Mouse (Mus musculus) embryonic facial prominence, embryonic 14.5 days (tissue): Measurements from ENCODE around the gene Twistnb. TPM values are rescaled to one million over a fixed set of nuclear protein-coding genes. Genes with fewer than 3 reads are reported as not detected.

Source experiments
- ATAC-seq: fragments of 200-750 bp; cut with Nextera tagmentation; 2 replicates; pipeline ENCODE4 v1.8.0; 2017; ENCODE audit warnings: low read depth, moderate number of reproducible peaks, moderate TSS enrichment
- DNase-seq: peaks from one replicate; pipeline ENCODE4 v3.0.0-alpha.2; 2015; ENCODE audit warnings: low spot score
- H3K27ac ChIP-seq: fragments of 300-500 bp; sonication (generic); replicated peaks from 2 replicates; pipeline ENCODE4 v1.5.1; 2014; ENCODE audit warnings: low read depth, mild to moderate bottlenecking, low read length, moderate library complexity
- H3K27me3 ChIP-seq: fragments of 300-500 bp; sonication (generic); replicated peaks from 2 replicates; pipeline ENCODE4 v1.6.1; 2014; ENCODE audit warnings: low read length; ENCODE audit not compliant: control insufficient read depth, insufficient read depth
- H3K36me3 ChIP-seq: fragments of 300-500 bp; sonication (generic); 2 replicates; pipeline ENCODE4 v1.6.1; 2014; ENCODE audit warnings: low read length, mixed read lengths; ENCODE audit not compliant: control insufficient read depth, insufficient read depth
- H3K4me1 ChIP-seq: fragments of 300-500 bp; sonication (generic); 2 replicates; pipeline ENCODE4 v1.6.1; 2014; ENCODE audit warnings: antibody characterized with exemption, low read length; ENCODE audit not compliant: control insufficient read depth, insufficient read depth
- H3K4me2 ChIP-seq: fragments of 300-500 bp; sonication (generic); 2 replicates; pipeline ENCODE4 v1.6.1; 2014; ENCODE audit warnings: low read depth, mild to moderate bottlenecking, low read length, moderate library complexity, mixed read lengths
- H3K4me3 ChIP-seq: fragments of 300-500 bp; sonication (generic); 2 replicates; pipeline ENCODE4 v1.5.1; 2014; ENCODE audit warnings: low read depth, mild to moderate bottlenecking, low read length
- H3K9ac ChIP-seq: fragments of 300-500 bp; sonication (generic); 2 replicates; pipeline ENCODE4 v1.6.1; 2014; ENCODE audit warnings: low read depth, mild to moderate bottlenecking, low read length, moderate library complexity, mixed read lengths
- H3K9me3 ChIP-seq: fragments of 300-500 bp; sonication (generic); 2 replicates; pipeline ENCODE4 v1.6.1; 2016; ENCODE audit warnings: low read length; ENCODE audit not compliant: control insufficient read depth
- WGBS: fragments of 180-500 bp; shearing (Covaris S2); extraction: QIAGEN DNeasy Blood & Tissue Kit; methylation state at CpG from one replicate; pipeline ENCODE4 v1.1.7; 2014; 5-methylcytosine and 5-hydroxymethylcytosine counted together
- polyA plus RNA-seq: library from polyadenylated mRNA; unstranded; fragments of >200 nt; fragmentation: Nextera tagmentation; extraction: Ambion mirVana; gene quantifications from 2 replicates; pipeline ENCODE4 v1.2.1, GENCODE M21; 2014

Twistnb gene
- polyA plus RNA-seq, 1 experiment from 2014 or later: 46.3 TPM

DNA sequence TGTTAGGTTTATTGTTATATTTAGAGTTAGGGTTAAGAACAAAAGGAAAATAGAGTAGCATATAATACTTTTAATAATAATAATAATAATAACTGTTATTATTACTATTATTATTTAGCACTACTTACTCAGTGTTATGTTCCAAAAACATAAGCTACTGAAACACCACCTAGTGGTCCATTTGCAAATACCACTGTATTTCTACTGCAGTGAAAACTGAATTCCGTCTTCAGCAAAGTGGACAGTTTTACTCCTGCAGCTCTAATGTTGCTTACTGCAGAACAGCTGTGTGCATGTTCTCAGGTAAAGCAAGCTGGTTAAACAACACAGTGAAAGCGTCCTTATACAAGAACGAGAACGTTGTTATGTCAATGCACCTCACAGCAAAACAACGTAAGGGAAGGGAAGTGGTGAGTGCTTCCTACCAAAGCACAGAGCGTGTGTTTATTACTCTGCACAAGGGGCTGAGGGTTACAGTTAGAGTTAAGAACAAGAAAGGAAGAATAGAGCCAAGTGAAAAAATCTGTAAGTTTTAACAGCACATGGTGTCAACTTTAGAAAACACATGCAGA lies 17.8 kb upstream of the Twistnb start:
- 49% methylated on average over 6 of the region's 6 CpGs for WGBS
- H3K9me3 ChIP-seq: no peaks in the 10 kb centered on the region

DNA sequence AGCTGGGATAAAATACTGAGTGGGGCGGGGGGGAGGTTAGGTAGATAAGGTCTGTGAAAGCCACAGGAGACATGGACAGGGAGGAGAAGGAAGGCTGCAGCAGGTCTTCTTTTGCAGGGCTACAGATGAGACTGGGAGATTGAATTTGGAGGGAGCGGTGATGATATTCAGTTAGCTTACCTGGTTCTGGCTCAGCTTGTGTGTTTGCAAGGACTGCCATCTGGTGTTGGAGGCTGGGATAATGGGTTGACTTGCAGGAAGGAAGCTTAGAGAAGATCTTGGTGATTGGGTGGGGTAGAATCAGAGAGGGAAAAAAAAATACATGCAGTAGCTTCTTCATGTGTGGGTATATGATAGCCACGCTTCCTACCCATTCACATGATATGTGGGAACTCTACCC lies 5.1 kb upstream of the Twistnb start:
- DNase-seq: peak; percentile 47
- no peak overlapping the region for H3K27ac ChIP-seq
- 31% methylated on average over 3 of the region's 3 CpGs for WGBS
- no peaks in the 10 kb centered on the region for H3K4me1 ChIP-seq
- no peak overlapping the region for H3K9ac ChIP-seq
- no peaks in the 10 kb centered on the region for H3K9me3 ChIP-seq
- no peak for ATAC-seq
- no peak overlapping the region for H3K4me3 ChIP-seq
- H3K4me2 ChIP-seq: no peak overlapping the region
- H3K27me3 ChIP-seq: 0 out of 2 replicates have a peak, but pooled peaks cover 4% of the 10 kb centered on the region
- no peaks in the 10 kb centered on the region for H3K36me3 ChIP-seq

More for the DNA sequence above, 17.8 kb upstream of the Twistnb start:
- no peak for DNase-seq
- no peak for ATAC-seq
- no peaks in the 10 kb centered on the region for H3K36me3 ChIP-seq
- no peak overlapping the region for H3K4me3 ChIP-seq
- H3K4me1 ChIP-seq: no peaks in the 10 kb centered on the region
- H3K27me3 ChIP-seq: no peaks in the 10 kb centered on the region; the same call in none of the 2 replicates
- no peak overlapping the region for H3K4me2 ChIP-seq
- H3K27ac ChIP-seq: no peak overlapping the region
- H3K9ac ChIP-seq: no peak overlapping the region

DNA sequence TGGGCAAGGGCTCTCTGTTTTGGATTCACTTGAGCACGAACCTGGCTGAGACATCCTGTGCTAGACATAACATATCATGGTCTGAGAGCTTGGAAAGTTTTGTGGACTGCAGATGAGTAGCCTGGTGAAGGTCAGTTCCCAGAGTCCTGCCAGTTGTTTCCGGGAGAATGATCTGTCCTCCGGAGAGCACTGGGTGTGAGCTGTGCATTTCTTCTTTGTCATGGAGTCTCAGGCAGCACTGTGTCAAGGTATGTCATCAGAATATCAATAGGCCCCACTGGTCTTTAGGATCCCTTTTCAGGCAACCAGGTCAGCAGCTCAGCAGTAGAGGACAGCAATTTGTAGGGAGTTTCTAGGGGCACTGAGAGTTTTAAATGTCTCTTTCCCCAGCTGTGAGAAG lies 2.1 kb upstream of the Twistnb start:
- no peak overlapping the region for H3K27ac ChIP-seq
- no peak overlapping the region for H3K4me2 ChIP-seq
- 0 out of 2 replicates have a peak, but pooled peaks cover 4% of the 10 kb centered on the region for H3K27me3 ChIP-seq
- H3K4me1 ChIP-seq: peaks cover 5% of the 10 kb centered on the region
- ATAC-seq: no peak
- no peak overlapping the region for H3K9ac ChIP-seq
- 34% methylated on average over 3 of the region's 3 CpGs for WGBS
- H3K9me3 ChIP-seq: no peaks in the 10 kb centered on the region
- H3K36me3 ChIP-seq: no peaks in the 10 kb centered on the region
- H3K4me3 ChIP-seq: no peak overlapping the region
- no peak for DNase-seq

DNA sequence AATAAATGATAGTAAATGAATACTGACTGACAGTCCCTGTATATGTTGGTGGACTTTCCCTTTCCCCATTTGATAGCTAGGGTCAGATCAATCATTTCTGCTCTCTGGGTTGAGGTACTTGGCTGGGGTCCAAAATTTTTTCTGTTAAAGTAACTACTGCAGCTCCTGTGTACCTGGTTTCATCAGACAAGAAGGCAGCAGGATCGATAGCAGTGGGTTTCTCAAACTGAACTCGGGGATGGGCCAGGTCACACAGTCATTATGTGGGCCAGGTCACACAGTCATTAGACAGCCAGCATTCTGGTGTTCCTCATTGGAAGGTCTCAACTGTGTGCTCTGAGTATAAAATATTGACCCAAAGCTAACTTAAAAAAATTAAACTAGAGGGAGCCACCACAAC lies 1.7 kb upstream of the Twistnb start:
- no peaks in the 10 kb centered on the region for H3K36me3 ChIP-seq
- H3K4me1 ChIP-seq: peaks cover 5% of the 10 kb centered on the region
- no peaks in the 10 kb centered on the region for H3K9me3 ChIP-seq
- WGBS: 67% methylated on average over 2 of the region's 2 CpGs
- H3K27me3 ChIP-seq: 0 out of 2 replicates have a peak, but pooled peaks cover 4% of the 10 kb centered on the region
- no peak overlapping the region for H3K4me3 ChIP-seq
- DNase-seq: no peak
- no peak overlapping the region for H3K27ac ChIP-seq
- H3K9ac ChIP-seq: no peak overlapping the region
- ATAC-seq: no peak
- no peak overlapping the region for H3K4me2 ChIP-seq

DNA sequence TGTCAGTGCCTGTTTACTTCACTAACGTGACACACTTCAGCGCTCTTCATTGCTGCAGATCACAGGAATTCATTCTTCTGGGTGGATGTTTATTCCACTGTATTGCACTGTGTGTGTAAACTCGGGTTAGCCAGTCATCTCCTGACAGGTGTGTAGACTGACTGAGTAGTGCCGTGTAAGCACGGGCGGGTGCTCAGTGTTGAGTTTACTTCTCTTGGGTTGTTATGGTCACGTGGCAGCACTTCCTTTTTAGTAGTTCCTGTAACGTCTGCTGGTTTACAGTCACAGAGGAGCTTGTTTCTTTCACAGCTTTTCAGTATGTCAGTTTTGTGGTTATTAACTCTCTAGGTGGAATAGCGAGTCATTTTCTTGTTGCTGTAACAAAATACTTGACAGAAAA lies 4.4 kb downstream of the Twistnb start:
- Histone ChIP-seq H3K4me3 (no peak overlapping the region), H3K4me2 (no peak overlapping the region), H3K36me3 (peaks cover 16% of the 10 kb centered on the region; the same call in 1 of the 2 replicates), H3K9me3 (no peaks in the 10 kb centered on the region), H3K4me1 (peaks cover 5% of the 10 kb centered on the region), H3K27me3 (no peaks in the 10 kb centered on the region), H3K9ac (no peak overlapping the region), H3K27ac (no peak overlapping the region)
- WGBS: 86% methylated on average over 9 of the region's 9 CpGs
- DNase-seq: no peak
- ATAC-seq: no peak

DNA sequence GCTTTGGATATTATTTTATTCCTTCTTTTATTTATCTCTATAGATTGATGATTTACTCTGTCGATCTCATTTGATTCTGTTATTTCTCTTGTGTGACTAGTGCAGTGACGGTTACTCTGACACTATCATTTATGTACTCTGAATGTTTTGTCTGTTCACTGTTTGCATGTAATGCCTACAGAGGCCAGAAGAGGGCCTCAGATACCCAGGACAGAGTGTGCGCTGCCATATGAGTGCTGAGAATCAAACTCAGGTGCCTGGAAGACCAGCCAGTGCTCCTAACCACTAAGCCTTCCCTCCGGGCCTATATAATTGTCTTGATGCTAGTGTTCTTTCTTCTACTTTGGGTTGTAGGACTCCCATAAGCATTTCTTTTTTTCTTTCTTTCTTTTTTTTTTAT lies 5.3 kb downstream of the Twistnb start:
- 98% methylated on average over 4 of the region's 4 CpGs for WGBS
- Histone ChIP-seq H3K36me3 (peaks cover 22% of the 10 kb centered on the region; the same call in 1 of the 2 replicates), H3K4me1 (peaks cover 5% of the 10 kb centered on the region), H3K27me3 (no peaks in the 10 kb centered on the region), H3K27ac (no peak overlapping the region), H3K4me3 (no peak overlapping the region), H3K4me2 (no peak overlapping the region), H3K9ac (no peak overlapping the region), H3K9me3 (no peaks in the 10 kb centered on the region)
- no peak for ATAC-seq
- DNase-seq: no peak

DNA sequence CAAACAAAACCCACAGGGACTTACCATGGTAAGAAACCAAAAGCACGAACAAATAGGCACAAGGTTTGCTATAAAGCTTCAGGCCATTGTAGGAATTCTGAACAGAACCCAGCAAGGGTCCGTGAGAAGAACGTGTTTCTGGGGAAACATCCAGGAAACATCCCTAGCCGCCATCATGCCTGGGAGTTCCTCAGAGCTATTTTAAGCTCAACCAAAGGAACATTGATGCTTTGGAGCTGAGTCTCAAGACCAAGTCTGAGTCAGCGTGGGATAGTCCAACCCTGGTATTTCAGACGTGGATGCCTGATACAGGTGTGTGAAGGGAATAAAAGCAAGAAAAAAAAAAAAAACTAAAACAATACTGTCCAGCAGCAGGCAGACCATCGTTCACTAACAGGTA lies 26.0 kb downstream of the Twistnb start:
- ATAC-seq: no peak
- Histone ChIP-seq H3K4me3 (no peak overlapping the region), H3K27me3 (no peaks in the 10 kb centered on the region), H3K9ac (no peak overlapping the region), H3K4me1 (no peaks in the 10 kb centered on the region), H3K36me3 (no peaks in the 10 kb centered on the region), H3K27ac (no peak overlapping the region), H3K9me3 (no peaks in the 10 kb centered on the region), H3K4me2 (no peak overlapping the region)
- 67% methylated on average over 7 of the region's 7 CpGs for WGBS
- DNase-seq: peak; percentile 17

DNA sequence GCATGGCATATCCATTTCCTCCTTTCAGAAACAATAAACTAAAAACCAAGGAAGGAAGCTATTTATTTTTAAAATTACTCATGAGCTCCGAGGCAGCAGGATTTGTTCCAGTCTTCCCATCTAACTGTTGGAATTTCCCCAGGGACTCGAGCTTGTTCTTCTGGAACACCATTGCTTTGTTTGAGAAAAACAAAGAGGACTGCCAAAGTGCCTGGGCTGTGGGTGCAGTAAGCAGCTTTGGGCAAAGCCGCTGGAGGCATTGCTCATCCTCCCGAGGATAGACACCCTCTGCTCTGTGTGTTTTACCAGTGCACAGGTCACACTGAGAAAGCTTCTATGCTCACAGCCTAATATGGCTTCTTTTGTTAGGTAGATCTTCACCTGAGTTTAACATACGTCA lies 26.8 kb downstream of the Twistnb start:
- DNase-seq (peak; percentile 60), ATAC-seq (no peak)
- WGBS: 33% methylated on average over 5 of the region's 5 CpGs
- Histone ChIP-seq H3K9ac (no peak overlapping the region), H3K27ac (no peak overlapping the region), H3K36me3 (no peaks in the 10 kb centered on the region), H3K4me2 (no peak overlapping the region), H3K27me3 (no peaks in the 10 kb centered on the region), H3K4me1 (no peaks in the 10 kb centered on the region), H3K4me3 (no peak overlapping the region), H3K9me3 (no peaks in the 10 kb centered on the region)

DNA sequence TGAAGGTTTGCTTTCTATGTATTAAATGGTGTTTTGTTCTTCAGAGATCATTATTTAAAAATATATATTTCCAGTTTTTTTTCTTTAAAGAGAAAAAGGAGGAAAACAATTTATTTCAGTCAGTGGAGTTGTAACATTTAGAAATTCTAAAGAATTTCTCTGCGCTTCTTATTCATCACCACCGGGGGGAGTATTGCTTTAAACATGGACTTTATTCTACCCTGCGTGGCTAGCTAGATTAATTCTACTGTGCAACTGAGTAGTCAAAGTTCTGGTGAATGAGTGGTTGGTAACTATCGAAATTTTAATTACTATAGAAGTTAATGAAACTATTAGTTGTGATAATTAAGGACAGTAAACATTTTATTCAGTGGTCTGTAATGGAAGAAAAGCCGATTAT lies 51.5 kb downstream of the Twistnb start:
- peak; percentile 60 for DNase-seq
- Histone ChIP-seq H3K4me2 (no peak overlapping the region), H3K4me3 (no peak overlapping the region), H3K27ac (no peak overlapping the region), H3K4me1 (no peaks in the 10 kb centered on the region), H3K36me3 (no peaks in the 10 kb centered on the region), H3K27me3 (no peaks in the 10 kb centered on the region), H3K9ac (no peak overlapping the region), H3K9me3 (no peaks in the 10 kb centered on the region)
- WGBS: 20% methylated on average over 5 of the region's 5 CpGs
- peak; percentile 53; the same call in 1 of the 2 replicates for ATAC-seq
